Mouse (Mus musculus) kidney, adult 2 months (tissue): ENCODE data around the gene Mbd3.

ENCODE experiments used
- CTCF ChIP-seq: fragments of 200-500 bp; conservative IDR thresholded peaks from 2 replicates; pipeline ENCODE4 v1.5.1; 2011; ENCODE audit warnings: low read depth, mild to moderate bottlenecking, control low read depth, low read length, moderate library complexity, mixed read lengths; ENCODE audit not compliant: insufficient read depth, insufficient read length
- POLR2A ChIP-seq: fragments of 200-500 bp; IDR thresholded peaks from one replicate; pipeline ENCODE4 v1.6.1; 2011; ENCODE audit warnings: low read depth, low read length, control low read depth

DNA sequence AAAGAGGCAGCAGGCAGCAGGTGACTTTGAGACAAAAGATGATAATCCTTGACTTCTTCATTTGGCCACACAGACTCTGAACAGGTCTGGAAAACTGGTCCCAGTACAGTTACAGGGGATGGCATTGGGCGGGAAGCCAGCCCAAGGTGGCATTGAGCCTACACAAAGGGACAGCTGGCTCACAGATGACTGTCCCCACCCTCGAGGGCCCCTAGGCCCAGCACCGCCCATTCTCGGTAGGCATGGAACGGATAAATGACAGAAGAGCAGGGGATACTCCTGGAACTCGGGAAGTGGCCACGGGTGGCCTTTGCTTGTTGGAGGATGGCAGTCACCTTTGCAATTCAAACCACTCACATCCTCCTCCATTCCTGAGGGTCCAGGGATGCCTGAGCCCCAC lies 14.0 kb downstream of the Mbd3 start:
- TF ChIP-seq CTCF (no peak), POLR2A (no peak)
